Mouse (Mus musculus): ENCODE results near the gene 4933415A04Rik. TPM values are rescaled to one million over a fixed set of nuclear protein-coding genes. Genes with fewer than 3 reads are reported as not detected.

4933415A04Rik gene
- polyA plus RNA-seq, 1 experiment from 2014 or later = 6.4 TPM

- 43% methylated on average over 12 of the region's 12 CpGs for WGBS
- Histone ChIP-seq H3K27me3 (replicated peaks; ENCODE audit: control insufficient read depth, insufficient read depth, low read length) (no peaks in the 10 kb centered on the region), H3K27ac (ENCODE audit: low read depth) (peak overlapping the region; percentile 71), H3K4me2 (ENCODE audit: low read length) (0 out of 2 replicates have a peak overlapping the region, but pooled peaks have one; percentile 7), H3K4me3 (ENCODE audit: low read depth, low read length) (no peak overlapping the region), H3K9ac (ENCODE audit: low read length) (no peak overlapping the region), H3K4me1 (replicated peaks; ENCODE audit: control insufficient read depth, insufficient read depth, low read length) (peaks cover 40% of the 10 kb centered on the region), H3K9me3 (ENCODE audit: control insufficient read depth, low read length) (no peaks in the 10 kb centered on the region), H3K36me3 (ENCODE audit: control insufficient read depth, insufficient read depth, low read length) (peaks cover 10% of the 10 kb centered on the region; the same call in 1 of the 2 replicates)
- ATAC-seq (replicated peaks; ENCODE audit: low FRiP score, low TSS enrichment, low read depth) = peak; percentile 44; the same call in 1 of the 2 replicates
- DNase-seq (ENCODE audit: low spot score) = no peak
Measured at GRCm38 (mm10) chr11:43548657-43549435, 38.0 kb upstream of the 4933415A04Rik start.

- H3K36me3 ChIP-seq (ENCODE audit: control insufficient read depth, insufficient read depth, low read length) = peaks cover 8% of the 10 kb centered on the region; the same call in 1 of the 2 replicates
Measured at GRCm38 (mm10) chr11:43549701-43550100, 37.1 kb upstream of the 4933415A04Rik start.

GRCm38 (mm10) chr11:43551756-43552155 lies 35.1 kb upstream of the 4933415A04Rik start:
- Histone ChIP-seq H3K27ac (ENCODE audit: low read depth) (peak overlapping the region; percentile 27; the same call in 1 of the 2 replicates), H3K36me3 (ENCODE audit: control insufficient read depth, insufficient read depth, low read length) (peaks cover 8% of the 10 kb centered on the region), H3K9me3 (ENCODE audit: control insufficient read depth, low read length) (no peaks in the 10 kb centered on the region), H3K9ac (ENCODE audit: low read length) (no peak overlapping the region), H3K4me2 (ENCODE audit: low read length) (no peak overlapping the region), H3K4me1 (replicated peaks; ENCODE audit: control insufficient read depth, insufficient read depth, low read length) (peaks cover 33% of the 10 kb centered on the region), H3K27me3 (replicated peaks; ENCODE audit: control insufficient read depth, insufficient read depth, low read length) (no peaks in the 10 kb centered on the region), H3K4me3 (ENCODE audit: low read depth, low read length) (no peak overlapping the region)
- ATAC-seq (replicated peaks; ENCODE audit: low FRiP score, low TSS enrichment, low read depth) (peak; percentile 68), DNase-seq (ENCODE audit: low spot score) (no peak)
- 76% methylated on average over 3 of the region's 3 CpGs for WGBS

More at GRCm38 (mm10) chr11:43549701-43550100, 37.1 kb upstream of the 4933415A04Rik start:
- ATAC-seq (replicated peaks; ENCODE audit: low FRiP score, low TSS enrichment, low read depth) (no peak), DNase-seq (ENCODE audit: low spot score) (no peak)
- WGBS = 41% methylated on average over 11 of the region's 11 CpGs
- H3K9me3 ChIP-seq (ENCODE audit: control insufficient read depth, low read length) = no peaks in the 10 kb centered on the region
- no peaks in the 10 kb centered on the region for H3K27me3 ChIP-seq (replicated peaks; ENCODE audit: control insufficient read depth, insufficient read depth, low read length)
- no peak overlapping the region for H3K4me2 ChIP-seq (ENCODE audit: low read length)
- no peak overlapping the region; the same call in 1 of the 2 replicates for H3K27ac ChIP-seq (ENCODE audit: low read depth)
- H3K4me3 ChIP-seq (ENCODE audit: low read depth, low read length) = no peak overlapping the region
- no peak overlapping the region for H3K9ac ChIP-seq (ENCODE audit: low read length)
- H3K4me1 ChIP-seq (replicated peaks; ENCODE audit: control insufficient read depth, insufficient read depth, low read length) = peaks cover 40% of the 10 kb centered on the region

GRCm38 (mm10) chr11:43552675-43553074 lies 34.2 kb upstream of the 4933415A04Rik start:
- no peak for DNase-seq (ENCODE audit: low spot score)
- 75% methylated on average over 6 of the region's 6 CpGs for WGBS

GRCm38 (mm10) chr11:43556538-43556937 lies 30.3 kb upstream of the 4933415A04Rik start:
- Histone ChIP-seq H3K36me3 (ENCODE audit: control insufficient read depth, insufficient read depth, low read length) (peaks cover 32% of the 10 kb centered on the region), H3K4me3 (ENCODE audit: low read depth, low read length) (no peak overlapping the region), H3K4me1 (replicated peaks; ENCODE audit: control insufficient read depth, insufficient read depth, low read length) (peaks cover under 1% of the 10 kb centered on the region; the same call in 1 of the 2 replicates), H3K9me3 (ENCODE audit: control insufficient read depth, low read length) (no peaks in the 10 kb centered on the region), H3K27me3 (replicated peaks; ENCODE audit: control insufficient read depth, insufficient read depth, low read length) (no peaks in the 10 kb centered on the region), H3K9ac (ENCODE audit: low read length) (no peak overlapping the region), H3K27ac (ENCODE audit: low read depth) (no peak overlapping the region), H3K4me2 (ENCODE audit: low read length) (no peak overlapping the region)
- 89% methylated on average over 11 of the region's 11 CpGs for WGBS
- DNase-seq (ENCODE audit: low spot score) (no peak), ATAC-seq (replicated peaks; ENCODE audit: low FRiP score, low TSS enrichment, low read depth) (no peak)

More at GRCm38 (mm10) chr11:43552675-43553074, 34.2 kb upstream of the 4933415A04Rik start:
- Histone ChIP-seq H3K9ac (ENCODE audit: low read length) (no peak overlapping the region), H3K4me1 (replicated peaks; ENCODE audit: control insufficient read depth, insufficient read depth, low read length) (peaks cover 27% of the 10 kb centered on the region), H3K27me3 (replicated peaks; ENCODE audit: control insufficient read depth, insufficient read depth, low read length) (no peaks in the 10 kb centered on the region), H3K36me3 (ENCODE audit: control insufficient read depth, insufficient read depth, low read length) (peaks cover 12% of the 10 kb centered on the region), H3K4me3 (ENCODE audit: low read depth, low read length) (no peak overlapping the region), H3K27ac (ENCODE audit: low read depth) (no peak overlapping the region), H3K4me2 (ENCODE audit: low read length) (no peak overlapping the region), H3K9me3 (ENCODE audit: control insufficient read depth, low read length) (no peaks in the 10 kb centered on the region)
- ATAC-seq (replicated peaks; ENCODE audit: low FRiP score, low TSS enrichment, low read depth) = no peak

GRCm38 (mm10) chr11:43559515-43560292 lies 27.1 kb upstream of the 4933415A04Rik start:
- H3K9ac ChIP-seq (ENCODE audit: low read length) = no peak overlapping the region
- WGBS = 19% methylated on average over 6 of the region's 6 CpGs
- ATAC-seq (replicated peaks; ENCODE audit: low FRiP score, low TSS enrichment, low read depth) (0 out of 2 replicates have a peak, but pooled peaks have one; percentile 23), DNase-seq (ENCODE audit: low spot score) (no peak)
- H3K4me2 ChIP-seq (ENCODE audit: low read length) = no peak overlapping the region
- peaks cover 38% of the 10 kb centered on the region for H3K36me3 ChIP-seq (ENCODE audit: control insufficient read depth, insufficient read depth, low read length)
- H3K27me3 ChIP-seq (replicated peaks; ENCODE audit: control insufficient read depth, insufficient read depth, low read length) = no peaks in the 10 kb centered on the region
- peaks cover 15% of the 10 kb centered on the region for H3K4me1 ChIP-seq (replicated peaks; ENCODE audit: control insufficient read depth, insufficient read depth, low read length)
- H3K4me3 ChIP-seq (ENCODE audit: low read depth, low read length) = no peak overlapping the region
- H3K9me3 ChIP-seq (ENCODE audit: control insufficient read depth, low read length) = no peaks in the 10 kb centered on the region
- no peak overlapping the region for H3K27ac ChIP-seq (ENCODE audit: low read depth)

- H3K4me1 ChIP-seq (replicated peaks; ENCODE audit: control insufficient read depth, insufficient read depth, low read length) = peaks cover 28% of the 10 kb centered on the region
Measured at GRCm38 (mm10) chr11:43563654-43564244, 23.1 kb upstream of the 4933415A04Rik start.

GRCm38 (mm10) chr11:43565414-43565813 lies 21.4 kb upstream of the 4933415A04Rik start:
- no peak overlapping the region for H3K4me3 ChIP-seq (ENCODE audit: low read depth, low read length)
- 35% methylated on average over 2 of the region's 2 CpGs for WGBS
- H3K4me2 ChIP-seq (ENCODE audit: low read length) = no peak overlapping the region
- H3K9ac ChIP-seq (ENCODE audit: low read length) = no peak overlapping the region
- H3K36me3 ChIP-seq (ENCODE audit: control insufficient read depth, insufficient read depth, low read length) = peaks cover 9% of the 10 kb centered on the region; the same call in 1 of the 2 replicates
- peaks cover 28% of the 10 kb centered on the region for H3K4me1 ChIP-seq (replicated peaks; ENCODE audit: control insufficient read depth, insufficient read depth, low read length)
- peak overlapping the region; percentile 39 for H3K27ac ChIP-seq (ENCODE audit: low read depth)
- ATAC-seq (replicated peaks; ENCODE audit: low FRiP score, low TSS enrichment, low read depth) (peak; percentile 73), DNase-seq (ENCODE audit: low spot score) (no peak)
- no peaks in the 10 kb centered on the region for H3K27me3 ChIP-seq (replicated peaks; ENCODE audit: control insufficient read depth, insufficient read depth, low read length)
- H3K9me3 ChIP-seq (ENCODE audit: control insufficient read depth, low read length) = no peaks in the 10 kb centered on the region

More at GRCm38 (mm10) chr11:43563654-43564244, 23.1 kb upstream of the 4933415A04Rik start:
- 59% methylated on average over 10 of the region's 10 CpGs for WGBS
- DNase-seq (ENCODE audit: low spot score) = no peak
- no peak overlapping the region for H3K27ac ChIP-seq (ENCODE audit: low read depth)
- peaks cover 16% of the 10 kb centered on the region for H3K36me3 ChIP-seq (ENCODE audit: control insufficient read depth, insufficient read depth, low read length)
- no peak overlapping the region for H3K9ac ChIP-seq (ENCODE audit: low read length)
- no peaks in the 10 kb centered on the region for H3K27me3 ChIP-seq (replicated peaks; ENCODE audit: control insufficient read depth, insufficient read depth, low read length)
- no peaks in the 10 kb centered on the region for H3K9me3 ChIP-seq (ENCODE audit: control insufficient read depth, low read length)
- H3K4me2 ChIP-seq (ENCODE audit: low read length) = no peak overlapping the region
- H3K4me3 ChIP-seq (ENCODE audit: low read depth, low read length) = no peak overlapping the region
- no peak for ATAC-seq (replicated peaks; ENCODE audit: low FRiP score, low TSS enrichment, low read depth)

Measured in intestine, embryonic 14.5 days (tissue).